28 mouse cellular contexts compared by ENCODE assay signal in genomic region chr9:23293574-23293973, GRCm38 (mm10).
"Had no signal": no experiment of that assay in that cellular context is flagged by ENCODE, and none has a peak within 500 bp of the region (broad histone marks: within the 10 kb centered on the region; RNA-seq: fewer than 3 reads in every experiment).

No protein-coding gene starts in this region.

- ATAC-seq: hindbrain, embryonic 16.5 days; inflammation-experienced regulatory T-cells, adult 6 months; intestine, embryonic 15.5 days; intestine, postnatal 0 days had no signal

- H3K36me3 ChIP-seq: heart, embryonic 13.5 days; heart, embryonic 15.5 days; hindbrain, embryonic 10.5 days; hindbrain, embryonic 12.5 days; intestine, embryonic 15.5 days; limb, embryonic 13.5 days; limb, embryonic 15.5 days; liver, embryonic 13.5 days had no signal

- H3K4me3 ChIP-seq: gastrocnemius, adult 2 months; heart, embryonic 13.5 days; heart, embryonic 15.5 days; hindbrain, embryonic 10.5 days; hindbrain, embryonic 12.5 days; intestine, embryonic 15.5 days; layer of hippocampus, adult 2 months; limb, embryonic 13.5 days; limb, embryonic 15.5 days; liver, embryonic 13.5 days had no signal

- H3K4me1 ChIP-seq: heart, embryonic 15.5 days; hindbrain, embryonic 10.5 days; hindbrain, embryonic 12.5 days; intestine, embryonic 15.5 days; liver, embryonic 13.5 days had no signal

- H3K27me3 ChIP-seq: heart, embryonic 13.5 days; heart, embryonic 15.5 days; hindbrain, embryonic 12.5 days; intestine, embryonic 15.5 days; limb, embryonic 15.5 days; liver, embryonic 13.5 days had no signal

- DNase-seq: gastrocnemius, adult 2 months; gastrocnemius, postnatal 10 days; gastrocnemius, postnatal 25 days; heart, adult 18-20 months; heart, postnatal 14 days; heart, postnatal 36 days; kidney, adult 18-20 months; kidney, adult 8-10 months; kidney, postnatal 10 days; kidney, postnatal 25 days; kidney, postnatal 4 days; layer of hippocampus, postnatal 36 days; left cerebral cortex, postnatal 4 days; liver, embryonic 13.5 days had no signal

- H3K4me2 ChIP-seq: heart, embryonic 11.5 days; heart, embryonic 13.5 days; heart, embryonic 15.5 days; hindbrain, embryonic 12.5 days; hindbrain, embryonic 14.5 days; intestine, embryonic 15.5 days; limb, embryonic 13.5 days; limb, embryonic 15.5 days; liver, embryonic 11.5 days; liver, embryonic 13.5 days had no signal

- H3K9ac ChIP-seq: heart, embryonic 13.5 days; heart, embryonic 15.5 days; hindbrain, embryonic 12.5 days; hindbrain, embryonic 14.5 days; intestine, embryonic 15.5 days; limb, embryonic 13.5 days; limb, embryonic 15.5 days; liver, embryonic 13.5 days had no signal

- H3K27ac ChIP-seq: gastrocnemius, adult 2 months; heart, embryonic 13.5 days; heart, embryonic 15.5 days; hindbrain, embryonic 10.5 days; hindbrain, embryonic 12.5 days; hindbrain, embryonic 14.5 days; intestine, embryonic 15.5 days; layer of hippocampus, adult 2 months; limb, embryonic 13.5 days; limb, embryonic 15.5 days; liver, embryonic 13.5 days had no signal

- H3K9me3 ChIP-seq: heart, embryonic 13.5 days; heart, embryonic 15.5 days; hindbrain, embryonic 10.5 days; hindbrain, embryonic 12.5 days; intestine, embryonic 15.5 days; limb, embryonic 13.5 days; limb, embryonic 15.5 days; liver, embryonic 13.5 days had no signal
